Mouse (Mus musculus): ENCODE results near the gene Igfbp5. TPM values are rescaled to one million over a fixed set of nuclear protein-coding genes. Genes with fewer than 3 reads are reported as not detected.
A peak's percentile ranks its signal among the peaks of the same experiment; 100 is the strongest.

Igfbp5 gene
- 75.4 and 87.4 TPM in 2 replicates for polyA plus RNA-seq (2016; fragmentation: Nextera tagmentation; extraction: Ambion mirVana)

DNA sequence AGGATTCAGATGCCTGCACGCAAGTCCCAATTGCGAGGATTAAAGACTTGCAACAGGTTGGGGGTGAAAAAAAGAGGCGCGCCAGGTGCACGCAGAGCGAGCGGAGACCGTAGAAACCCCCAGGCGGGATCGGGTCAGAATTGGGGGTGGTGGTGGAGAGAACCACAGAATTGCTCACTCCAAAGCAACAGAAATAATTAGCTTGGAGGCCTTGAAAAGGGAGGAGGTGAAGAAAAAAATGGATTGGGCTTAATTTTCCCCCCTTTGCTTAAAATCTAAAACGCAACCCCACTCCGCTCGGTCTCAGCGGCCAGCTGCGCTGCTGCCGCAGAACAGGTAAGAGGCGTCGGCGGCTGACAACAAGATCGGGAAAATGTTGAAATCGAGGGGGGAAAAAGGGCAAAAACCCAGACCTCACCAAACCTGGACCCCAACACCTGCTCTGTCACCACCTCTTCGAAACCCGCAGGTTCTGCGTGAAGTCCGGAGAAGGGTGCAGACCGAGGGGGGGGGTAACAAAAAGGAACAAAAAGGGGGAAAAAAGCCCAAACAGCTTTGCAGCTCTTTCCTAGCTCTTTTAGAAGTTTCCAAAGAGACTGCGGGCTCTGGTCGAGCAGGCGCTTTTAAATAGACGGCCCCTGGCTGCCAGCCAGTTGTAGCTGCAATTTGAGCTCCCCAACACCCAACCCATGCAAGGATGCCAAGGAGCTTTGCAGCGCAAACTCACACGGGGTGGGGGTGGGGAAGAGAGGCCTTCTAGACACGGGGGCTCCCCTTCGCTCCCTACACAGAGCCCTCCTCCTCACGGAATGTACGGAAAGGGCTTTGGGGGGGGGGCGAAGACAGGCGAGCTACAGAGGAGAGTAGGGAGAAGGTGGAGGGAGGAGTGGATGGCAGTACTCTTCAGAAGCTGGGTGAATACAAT, at the start of gene Igfbp5:
Gene Igfbp5, minus strand, starts transcription at position 598 of the 925 bp plus-strand sequence.
- Histone ChIP-seq H3K9me3 (no peaks in the 10 kb centered on the region), H3K4me1 (peaks cover 80% of the 10 kb centered on the region), H3K4me3 (peak within 1 kb of the TSS; percentile 67), H3K36me3 (replicated peaks) (no peaks in the 10 kb centered on the region), H3K27ac (replicated peaks) (peak within 1 kb of the TSS; percentile 84), H3K27me3 (replicated peaks; ENCODE audit: low read depth, poor library complexity, severe bottlenecking) (peaks cover 73% of the 10 kb centered on the region)
- DNase-seq (ENCODE audit: low spot score) = peak; percentile 85
- under 1% methylated on average over 38 of the region's 38 CpGs for WGBS

DNA sequence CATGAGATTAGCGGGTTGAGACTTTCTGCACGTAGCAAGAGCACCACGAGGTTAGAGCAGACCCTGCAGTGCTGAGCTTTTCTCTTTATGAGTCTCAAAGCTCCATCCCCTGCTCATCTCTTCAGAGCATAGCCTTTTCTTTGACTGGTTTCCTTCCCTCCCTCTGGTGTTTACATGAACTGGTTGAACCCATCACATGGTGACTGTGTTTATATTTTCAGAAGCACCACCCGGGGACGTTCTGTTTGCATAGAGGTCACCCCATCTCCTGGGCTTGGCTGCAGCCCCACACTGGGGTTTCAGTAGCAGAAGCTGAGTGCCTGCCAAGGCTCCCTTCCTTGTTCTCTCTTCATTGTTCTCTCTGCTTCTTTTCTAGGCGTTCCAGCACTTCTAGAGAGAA, 40.1 kb upstream of the Igfbp5 start:
- no peak overlapping the region for H3K4me3 ChIP-seq
- DNase-seq (ENCODE audit: low spot score) = no peak
- H3K27ac ChIP-seq (replicated peaks) = no peak overlapping the region
- peaks cover 4% of the 10 kb centered on the region; the same call in 1 of the 2 replicates for H3K4me1 ChIP-seq
- 62% methylated on average over 6 of the region's 6 CpGs for WGBS
- H3K36me3 ChIP-seq (replicated peaks) = no peaks in the 10 kb centered on the region
- H3K9me3 ChIP-seq = no peaks in the 10 kb centered on the region
- no peaks in the 10 kb centered on the region for H3K27me3 ChIP-seq (replicated peaks; ENCODE audit: low read depth, poor library complexity, severe bottlenecking)

DNA sequence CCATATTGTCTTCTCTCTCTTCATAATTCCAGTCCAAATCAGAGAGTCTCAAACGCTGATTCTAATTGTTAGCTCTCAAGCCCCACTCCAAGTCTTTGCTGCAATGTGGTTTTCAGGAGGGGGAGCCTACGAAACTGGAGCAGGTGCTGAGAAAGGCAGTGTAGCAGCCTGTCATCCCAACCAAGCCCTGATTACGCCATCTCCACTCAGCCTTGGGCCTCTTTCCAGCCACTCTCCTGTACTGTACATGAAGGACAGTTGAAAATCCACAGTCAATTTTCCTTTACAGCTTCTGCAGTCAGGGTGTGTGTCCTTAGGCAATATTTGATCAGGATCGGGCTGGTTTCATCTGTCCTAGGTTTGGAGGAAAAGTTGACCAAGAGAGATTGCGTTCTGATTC, 38.4 kb upstream of the Igfbp5 start:
- no peaks in the 10 kb centered on the region for H3K9me3 ChIP-seq
- H3K4me1 ChIP-seq = peaks cover 4% of the 10 kb centered on the region; the same call in 1 of the 2 replicates
- H3K27ac ChIP-seq (replicated peaks) = no peak overlapping the region
- no peaks in the 10 kb centered on the region for H3K36me3 ChIP-seq (replicated peaks)
- no peak for DNase-seq (ENCODE audit: low spot score)
- H3K4me3 ChIP-seq = no peak overlapping the region
- 88% methylated on average over 5 of the region's 5 CpGs for WGBS
- H3K27me3 ChIP-seq (replicated peaks; ENCODE audit: low read depth, poor library complexity, severe bottlenecking) = no peaks in the 10 kb centered on the region

DNA sequence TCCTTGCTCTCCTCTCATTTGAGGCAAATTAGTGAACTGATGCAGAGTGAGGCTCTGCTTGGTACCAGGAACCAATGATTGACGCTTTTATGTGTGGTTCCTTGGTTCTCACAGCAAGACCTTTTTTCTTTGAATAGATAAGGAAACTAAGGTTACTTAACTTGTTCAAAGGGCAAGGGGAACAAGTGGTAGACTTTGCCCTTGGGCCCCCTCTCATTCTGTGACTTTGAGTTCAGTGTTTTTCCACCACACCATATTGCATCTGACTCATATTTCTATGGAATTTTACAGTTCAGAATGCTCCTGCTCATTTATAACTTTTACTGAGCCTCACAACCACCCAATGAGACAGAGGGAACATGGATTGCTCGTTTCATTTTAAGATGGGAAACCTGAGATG, 21.1 kb upstream of the Igfbp5 start:
- Histone ChIP-seq H3K9me3 (no peaks in the 10 kb centered on the region), H3K4me3 (no peak overlapping the region), H3K27me3 (replicated peaks; ENCODE audit: low read depth, poor library complexity, severe bottlenecking) (0 out of 2 replicates have a peak, but pooled peaks cover 11% of the 10 kb centered on the region), H3K4me1 (peaks cover 10% of the 10 kb centered on the region; the same call in 1 of the 2 replicates), H3K36me3 (replicated peaks) (no peaks in the 10 kb centered on the region), H3K27ac (replicated peaks) (no peak overlapping the region)
- WGBS = 87% methylated on average over 2 of the region's 2 CpGs
- no peak for DNase-seq (ENCODE audit: low spot score)

DNA sequence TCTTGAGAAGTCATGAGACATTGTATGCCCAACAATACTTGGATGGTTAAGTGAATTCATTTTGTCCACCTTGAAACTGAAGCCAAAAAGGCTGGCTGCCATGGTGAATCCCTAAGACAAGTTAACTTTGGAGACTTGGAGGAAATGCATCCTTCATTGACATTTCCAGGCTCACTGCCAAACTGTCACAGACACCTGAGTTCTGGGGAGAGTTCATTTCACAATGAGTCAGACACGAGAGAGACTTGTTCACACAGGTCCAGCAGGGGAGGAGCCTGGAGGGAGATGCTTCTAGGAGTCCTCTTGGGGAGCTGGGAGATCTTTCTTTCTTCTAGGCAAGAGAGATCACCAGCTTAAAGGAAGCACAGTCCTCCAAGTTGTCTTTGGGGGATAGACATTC, 13.2 kb upstream of the Igfbp5 start:
- H3K27me3 ChIP-seq (replicated peaks; ENCODE audit: low read depth, poor library complexity, severe bottlenecking) = 0 out of 2 replicates have a peak, but pooled peaks cover 5% of the 10 kb centered on the region
- 58% methylated on average over 1 of the region's 1 CpGs for WGBS
- H3K36me3 ChIP-seq (replicated peaks) = no peaks in the 10 kb centered on the region
- DNase-seq (ENCODE audit: low spot score) = no peak
- no peak overlapping the region for H3K27ac ChIP-seq (replicated peaks)
- no peak overlapping the region for H3K4me3 ChIP-seq
- H3K4me1 ChIP-seq = no peaks in the 10 kb centered on the region
- H3K9me3 ChIP-seq = no peaks in the 10 kb centered on the region

DNA sequence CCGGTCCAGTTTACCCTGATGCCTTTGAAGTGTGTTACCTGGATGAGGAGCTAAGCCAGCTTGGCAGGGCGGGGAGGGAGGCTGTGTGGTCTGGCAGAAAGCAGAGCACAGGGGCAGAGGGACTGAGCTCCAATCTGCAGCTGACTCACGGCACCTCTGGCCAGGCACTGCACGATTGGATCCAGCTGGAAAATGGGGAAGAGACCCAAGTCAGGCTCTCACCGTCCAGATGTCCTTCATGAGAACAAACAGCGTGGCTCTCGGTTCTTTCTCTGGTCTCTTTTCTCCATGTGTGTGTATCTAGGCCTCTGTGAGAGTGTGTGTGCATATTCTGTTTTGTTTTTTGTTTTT, 11.1 kb upstream of the Igfbp5 start:
- Histone ChIP-seq H3K4me3 (no peak overlapping the region), H3K36me3 (replicated peaks) (no peaks in the 10 kb centered on the region), H3K4me1 (no peaks in the 10 kb centered on the region), H3K27me3 (replicated peaks; ENCODE audit: low read depth, poor library complexity, severe bottlenecking) (no peaks in the 10 kb centered on the region), H3K27ac (replicated peaks) (no peak overlapping the region), H3K9me3 (no peaks in the 10 kb centered on the region)
- WGBS = 80% methylated on average over 7 of the region's 7 CpGs
- DNase-seq (ENCODE audit: low spot score) = no peak

DNA sequence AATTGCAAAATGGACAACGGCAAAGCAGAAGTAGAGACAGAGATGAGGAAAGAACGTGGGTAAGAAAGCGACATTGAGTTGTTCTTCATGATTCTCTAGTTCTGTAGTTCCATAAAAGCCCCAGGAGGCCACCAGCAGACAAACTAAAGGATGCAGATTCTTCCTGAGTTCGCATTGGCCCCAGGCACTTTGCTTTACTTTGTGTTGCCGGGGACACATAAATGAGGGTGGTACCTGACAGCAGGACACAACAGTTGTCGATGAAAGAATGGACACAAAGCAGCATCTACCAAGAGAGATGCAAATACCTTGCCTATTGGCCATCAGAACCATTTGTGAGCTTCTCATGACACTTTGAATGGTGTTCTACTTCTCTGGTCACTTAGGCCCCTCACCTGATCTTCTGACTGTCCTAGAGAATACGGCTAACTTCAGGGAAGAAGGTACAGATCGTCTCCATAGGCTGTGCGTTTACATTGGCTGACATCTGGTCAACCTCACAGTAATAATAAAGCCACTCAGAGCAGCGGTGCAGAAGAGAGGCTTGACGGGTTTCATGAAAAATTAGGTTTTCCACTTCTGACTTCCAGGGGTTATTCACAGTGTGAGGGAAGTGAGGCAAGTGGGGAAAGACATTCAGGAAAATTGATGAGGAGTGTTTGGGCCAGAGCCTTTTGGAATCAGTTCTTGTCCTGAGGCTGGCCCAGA, 10.6 kb upstream of the Igfbp5 start:
- no peaks in the 10 kb centered on the region for H3K36me3 ChIP-seq (replicated peaks)
- no peak overlapping the region for H3K4me3 ChIP-seq
- no peaks in the 10 kb centered on the region for H3K4me1 ChIP-seq
- WGBS = 89% methylated on average over 11 of the region's 11 CpGs
- DNase-seq (ENCODE audit: low spot score) = no peak
- H3K27ac ChIP-seq (replicated peaks) = no peak overlapping the region
- no peaks in the 10 kb centered on the region for H3K9me3 ChIP-seq
- no peaks in the 10 kb centered on the region for H3K27me3 ChIP-seq (replicated peaks; ENCODE audit: low read depth, poor library complexity, severe bottlenecking)

DNA sequence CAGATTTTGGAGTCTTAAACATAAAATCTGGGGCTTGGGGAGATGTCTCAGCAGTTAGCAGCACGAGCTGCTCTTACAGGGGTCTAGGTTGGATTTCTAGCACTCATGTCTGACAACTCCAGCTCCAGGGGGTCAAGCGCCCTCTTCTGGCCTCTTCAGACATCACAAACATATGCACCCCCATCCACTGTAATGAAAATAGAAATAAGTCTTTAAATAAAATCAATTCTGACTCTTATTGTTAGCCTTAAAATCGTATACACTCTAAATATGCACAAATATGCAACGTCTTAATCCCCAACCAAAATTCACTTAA, 4.6 kb upstream of the Igfbp5 start:
- 56% methylated on average over 4 of the region's 4 CpGs for WGBS
- Histone ChIP-seq H3K27me3 (replicated peaks; ENCODE audit: low read depth, poor library complexity, severe bottlenecking) (peaks cover 45% of the 10 kb centered on the region), H3K36me3 (replicated peaks) (no peaks in the 10 kb centered on the region), H3K4me3 (no peak overlapping the region), H3K4me1 (peaks cover 37% of the 10 kb centered on the region), H3K9me3 (no peaks in the 10 kb centered on the region), H3K27ac (replicated peaks) (no peak overlapping the region)
- peak; percentile 43 for DNase-seq (ENCODE audit: low spot score)

DNA sequence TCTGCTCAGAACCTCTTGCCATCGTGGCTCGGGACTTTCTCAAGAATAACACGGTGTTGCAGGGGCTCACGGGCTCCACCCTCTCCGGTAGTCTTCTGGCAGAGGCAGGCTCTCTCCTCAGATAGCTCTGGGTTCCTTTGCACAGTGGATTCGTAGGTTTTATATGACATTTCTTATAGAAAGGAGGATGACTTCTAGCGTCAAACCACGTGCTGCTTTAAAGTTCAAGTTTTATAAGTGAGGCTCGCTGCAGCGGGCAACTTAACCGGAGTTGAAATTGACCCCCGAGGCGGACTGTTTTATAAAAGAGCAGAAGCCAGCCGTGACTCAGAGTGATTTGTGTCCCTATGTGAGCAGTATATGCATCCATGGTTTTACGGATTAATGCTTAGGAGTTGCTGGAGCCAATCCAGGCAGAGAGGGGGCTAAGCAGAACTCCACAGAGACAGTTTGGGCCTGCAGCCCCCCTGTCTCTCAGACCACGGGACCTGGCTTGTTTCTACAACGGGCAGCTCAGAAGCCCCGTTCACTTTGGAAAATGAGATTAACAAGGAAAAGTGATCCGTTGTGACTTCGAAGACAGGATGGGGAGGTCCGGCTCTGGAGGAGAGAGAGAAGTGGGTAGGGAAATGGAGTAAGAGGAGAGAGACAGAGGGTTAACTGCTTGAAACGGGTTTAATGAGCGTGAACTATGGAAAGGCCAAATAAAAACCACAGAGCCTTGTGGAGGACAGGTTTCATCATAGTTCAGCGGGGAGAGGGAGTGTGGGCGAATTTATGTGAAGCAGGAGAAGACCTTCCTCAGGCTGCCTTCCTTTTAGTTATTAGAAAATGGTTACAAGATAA, 4.0 kb upstream of the Igfbp5 start:
- peak overlapping the region; percentile 66 for H3K27ac ChIP-seq (replicated peaks)
- peaks cover 50% of the 10 kb centered on the region for H3K27me3 ChIP-seq (replicated peaks; ENCODE audit: low read depth, poor library complexity, severe bottlenecking)
- whole genome bisulfite sequencing = 58% methylated on average over 25 of the region's 25 CpGs
- DNase-seq (ENCODE audit: low spot score) = no peak
- H3K9me3 ChIP-seq = no peaks in the 10 kb centered on the region
- H3K4me3 ChIP-seq = no peak overlapping the region
- H3K36me3 ChIP-seq (replicated peaks) = no peaks in the 10 kb centered on the region
- peaks cover 43% of the 10 kb centered on the region for H3K4me1 ChIP-seq

DNA sequence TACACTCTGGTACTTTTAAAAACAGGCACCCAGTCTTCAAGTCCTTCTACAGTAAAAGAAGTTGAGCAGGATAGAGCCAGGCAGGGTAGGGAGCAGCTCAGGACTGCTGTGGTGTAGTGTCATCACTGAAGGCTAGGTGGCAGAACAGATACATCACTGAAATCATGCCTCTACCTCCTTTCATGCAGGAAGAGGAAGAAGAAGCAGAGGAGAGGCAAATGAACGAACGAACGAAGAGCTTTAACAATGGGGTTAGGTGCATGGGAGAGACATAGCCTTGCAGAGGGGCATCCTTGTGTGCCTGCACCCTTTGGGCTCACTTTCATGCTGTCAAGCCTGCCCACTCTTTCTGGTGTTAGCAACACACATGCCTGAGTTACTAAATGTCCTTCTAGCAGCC, 3.2 kb upstream of the Igfbp5 start:
- Histone ChIP-seq H3K4me3 (0 out of 2 replicates have a peak overlapping the region, but pooled peaks have one; percentile 21), H3K27ac (replicated peaks) (peak overlapping the region; percentile 66), H3K9me3 (no peaks in the 10 kb centered on the region), H3K36me3 (replicated peaks) (no peaks in the 10 kb centered on the region), H3K4me1 (peaks cover 51% of the 10 kb centered on the region), H3K27me3 (replicated peaks; ENCODE audit: low read depth, poor library complexity, severe bottlenecking) (peaks cover 59% of the 10 kb centered on the region)
- peak; percentile 56 for DNase-seq (ENCODE audit: low spot score)
- WGBS = 4% methylated on average over 3 of the region's 3 CpGs

DNA sequence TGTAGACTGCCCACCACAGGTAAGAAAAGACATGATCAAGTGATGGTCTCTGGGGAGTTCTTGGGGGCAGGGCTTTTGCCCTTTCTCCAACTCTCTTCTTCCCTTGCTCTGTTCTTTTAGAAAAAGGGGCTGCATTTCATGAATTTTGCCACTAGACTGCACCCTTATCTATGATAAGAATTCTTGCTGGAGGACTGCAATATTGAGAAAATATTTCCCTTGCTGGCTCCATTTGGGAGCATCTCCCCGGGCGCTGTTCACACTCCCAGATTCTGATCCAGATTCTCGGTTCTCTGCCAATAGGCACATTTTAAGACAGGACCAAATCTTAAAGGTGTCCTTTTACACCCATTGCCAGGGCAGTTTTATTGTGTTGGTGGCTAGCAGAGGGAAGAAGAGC, 1.4 kb upstream of the Igfbp5 start:
- H3K4me1 ChIP-seq = peaks cover 65% of the 10 kb centered on the region
- DNase-seq (ENCODE audit: low spot score) = no peak
- no peaks in the 10 kb centered on the region for H3K9me3 ChIP-seq
- H3K4me3 ChIP-seq = no peak overlapping the region
- no peaks in the 10 kb centered on the region for H3K36me3 ChIP-seq (replicated peaks)
- H3K27me3 ChIP-seq (replicated peaks; ENCODE audit: low read depth, poor library complexity, severe bottlenecking) = peaks cover 71% of the 10 kb centered on the region
- WGBS = 53% methylated on average over 3 of the region's 3 CpGs
- H3K27ac ChIP-seq (replicated peaks) = 0 out of 2 replicates have a peak overlapping the region, but pooled peaks have one; percentile 30

DNA sequence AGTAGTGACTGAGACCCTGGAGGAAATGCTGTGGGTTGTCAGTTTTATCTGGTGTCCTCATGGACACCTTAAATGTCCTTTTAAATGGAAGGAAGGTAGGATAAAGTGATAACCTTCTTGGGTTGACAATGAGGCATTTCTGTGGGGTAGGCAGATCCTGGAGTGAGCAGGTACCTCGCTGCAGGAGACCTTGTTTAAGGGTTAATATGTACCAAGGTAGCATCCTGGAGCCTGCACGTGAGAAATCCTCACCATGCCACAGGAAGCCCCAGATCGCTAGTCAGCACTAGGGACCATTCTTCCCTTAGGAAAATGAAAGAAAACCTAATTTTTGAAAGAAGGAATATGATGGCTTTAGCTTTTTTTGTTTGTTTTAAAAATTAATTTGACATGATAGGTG, 1.0 kb upstream of the Igfbp5 start:
- Histone ChIP-seq H3K4me3 (peak overlapping the region; percentile 67), H3K4me1 (peaks cover 69% of the 10 kb centered on the region), H3K27me3 (replicated peaks; ENCODE audit: low read depth, poor library complexity, severe bottlenecking) (peaks cover 71% of the 10 kb centered on the region), H3K9me3 (no peaks in the 10 kb centered on the region), H3K27ac (replicated peaks) (peak overlapping the region; percentile 84; the same call in 1 of the 2 replicates), H3K36me3 (replicated peaks) (no peaks in the 10 kb centered on the region)
- WGBS = 2% methylated on average over 3 of the region's 3 CpGs
- DNase-seq (ENCODE audit: low spot score) = no peak
